Mouse (Mus musculus): Measurements from ENCODE around the gene Slc9a5.

Slc9a5 gene

DNA sequence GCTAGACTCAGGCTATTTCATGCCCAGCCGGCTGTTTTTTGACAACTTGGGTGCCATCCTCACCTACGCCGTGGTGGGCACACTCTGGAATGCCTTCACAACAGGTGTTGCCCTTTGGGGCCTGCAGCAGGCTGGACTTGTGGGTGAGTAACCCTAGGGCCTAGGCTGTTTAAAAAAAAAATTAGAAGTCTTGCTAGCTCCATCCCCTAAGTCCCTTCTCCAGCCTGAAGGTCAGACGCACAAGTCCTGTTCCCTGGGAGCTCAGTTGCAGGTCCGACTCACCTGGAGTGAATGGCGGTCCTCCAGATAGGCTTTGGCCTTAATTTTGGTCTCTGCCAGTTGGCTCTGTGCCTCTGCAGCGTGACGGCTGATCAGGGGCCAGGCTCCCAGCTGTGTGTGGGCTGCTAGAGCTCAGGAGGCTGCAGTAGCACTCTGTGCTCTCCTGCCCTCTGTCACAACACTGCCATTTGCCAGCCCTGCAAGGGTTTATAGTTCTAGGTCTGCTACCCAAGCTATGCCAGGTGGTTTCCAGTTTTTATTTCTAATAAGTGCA is 5.0 kb downstream of the Slc9a5 start:
- no peak for DNase-seq (ENCODE audit: low read depth in 1 of 2, low spot score in 2 of 2)

- no peak for DNase-seq (ENCODE audit: low read depth in 1 of 2, low spot score in 2 of 2)
Observed at GRCm38 (mm10) chr8:105354549-105354948, 5.9 kb downstream of the Slc9a5 start.

GRCm38 (mm10) chr8:105355179-105356024 is 6.8 kb downstream of the Slc9a5 start:
- no peak for DNase-seq (ENCODE audit: low read depth in 1 of 2, low spot score in 2 of 2)

- no peak for DNase-seq (ENCODE audit: low read depth in 1 of 2, low spot score in 2 of 2)
Observed at GRCm38 (mm10) chr8:105356681-105357080, 8.0 kb downstream of the Slc9a5 start.

DNA sequence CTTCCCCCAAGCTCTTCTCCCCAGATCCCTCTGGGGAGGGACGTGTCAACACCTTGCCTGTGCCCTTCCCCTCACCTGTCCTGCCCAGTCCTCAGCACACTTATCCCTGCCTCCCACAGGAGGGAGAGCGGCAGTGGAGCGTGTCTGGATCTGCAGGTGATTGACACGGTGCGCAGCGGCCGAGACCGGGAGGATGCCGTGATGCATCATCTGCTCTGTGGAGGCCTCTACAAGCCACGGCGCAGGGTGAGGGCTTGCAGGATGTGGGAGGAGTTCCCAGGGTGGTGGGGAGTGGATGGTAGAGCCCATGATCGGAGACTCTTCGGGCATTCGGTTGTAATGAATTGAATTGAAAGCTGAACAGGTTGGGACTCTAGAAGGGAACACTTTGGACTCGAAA is 10.6 kb downstream of the Slc9a5 start:
- no peak for DNase-seq (ENCODE audit: low read depth in 1 of 2, low spot score in 2 of 2)

DNA sequence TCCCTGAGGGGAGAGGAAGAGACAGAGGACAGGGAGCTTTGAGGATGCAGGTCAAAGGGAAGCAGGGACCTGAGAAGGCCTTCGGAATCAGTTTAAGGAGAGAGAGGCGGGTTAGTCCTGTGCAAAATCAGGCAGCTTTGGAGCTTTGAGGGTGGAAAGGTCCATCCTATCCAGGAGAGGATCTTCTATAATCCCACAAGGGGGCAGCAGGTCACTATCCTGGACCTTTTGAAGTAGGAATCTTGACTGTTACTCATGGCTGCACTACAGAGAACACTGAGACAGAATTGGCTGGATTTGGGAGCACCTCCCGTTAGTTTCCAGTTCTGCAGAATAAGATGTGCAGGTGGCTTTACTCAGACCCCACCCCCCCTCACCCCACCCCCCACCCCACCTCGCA is 11.0 kb downstream of the Slc9a5 start:
- no peak for DNase-seq (ENCODE audit: low read depth in 1 of 2, low spot score in 2 of 2)

- DNase-seq (ENCODE audit: low read depth in 1 of 2, low spot score in 2 of 2) = no peak
Observed at GRCm38 (mm10) chr8:105361751-105362702, 13.4 kb downstream of the Slc9a5 start.

DNA sequence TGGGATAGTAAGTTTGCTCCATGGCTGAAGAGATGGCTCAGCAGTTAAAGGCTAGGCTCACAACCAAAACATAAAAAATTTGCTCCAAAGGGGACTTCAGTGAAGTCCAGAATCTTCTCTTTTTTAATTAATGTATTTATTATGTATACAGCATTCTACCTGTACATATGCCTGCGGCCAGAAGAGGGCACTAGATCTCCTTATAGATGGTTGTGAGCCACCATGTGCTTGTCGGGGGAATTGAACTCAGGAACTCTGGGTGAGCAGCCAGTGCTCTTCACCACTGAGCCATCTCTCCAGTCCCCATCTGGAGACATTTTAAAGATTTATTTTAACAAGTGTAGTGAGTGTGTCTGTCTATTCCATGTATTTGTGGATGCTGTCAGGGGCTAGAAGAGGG is 18.5 kb downstream of the Slc9a5 start:
- no peak for DNase-seq (ENCODE audit: low read depth in 1 of 2, low spot score in 2 of 2)

DNA sequence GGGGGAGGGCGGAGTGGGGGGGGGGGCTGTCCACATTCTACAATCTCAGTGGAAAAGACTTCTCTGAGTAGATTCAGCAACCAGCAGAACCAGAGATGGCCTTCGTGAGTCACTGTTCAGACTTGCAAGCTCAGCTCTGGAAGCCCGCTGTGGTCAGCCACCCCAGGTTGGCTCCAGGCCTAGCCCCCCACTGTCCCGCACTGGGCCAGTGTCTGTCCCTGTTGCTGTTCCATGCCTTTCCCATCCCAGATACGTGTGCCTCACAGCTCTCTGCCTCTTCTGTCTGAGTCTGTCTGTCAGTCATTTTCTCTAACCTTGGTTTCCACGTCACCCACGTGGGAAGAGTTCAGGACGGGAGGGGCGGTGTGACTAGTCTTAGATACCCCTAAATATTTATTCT is 23.8 kb downstream of the Slc9a5 start:
- DNase-seq (ENCODE audit: low read depth in 1 of 2, low spot score in 2 of 2) = no peak

GRCm38 (mm10) chr8:105373032-105373431 is 24.4 kb downstream of the Slc9a5 start, which contains the start of gene Plekhg4:
Gene Plekhg4, plus strand, starts transcription at chr8:105373274.
- no peak for DNase-seq (ENCODE audit: low read depth in 1 of 2, low spot score in 2 of 2)

DNA sequence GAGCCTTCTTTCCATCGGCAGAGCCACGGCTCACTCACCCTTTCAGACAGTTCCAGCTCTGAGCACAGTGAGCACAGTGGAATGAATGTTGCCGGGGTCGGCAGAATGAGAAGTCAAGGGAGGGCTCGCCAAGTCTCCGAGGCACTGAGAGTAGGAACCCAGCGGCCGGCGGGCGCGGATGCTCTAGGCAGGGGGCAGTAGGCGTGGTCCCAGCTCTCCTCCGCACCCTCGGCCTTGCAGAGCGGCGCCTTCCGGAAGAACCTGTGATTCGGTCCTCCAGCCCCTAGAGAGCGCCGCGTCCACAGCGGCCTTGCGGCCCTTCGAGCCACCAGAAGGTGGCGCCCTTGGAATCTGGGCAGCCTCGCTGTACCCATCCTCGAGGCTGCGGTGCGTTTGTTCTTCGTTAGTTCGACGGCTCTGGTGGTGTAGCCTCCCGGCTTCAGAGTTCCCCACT is 25.9 kb downstream of the Slc9a5 start:
- DNase-seq (ENCODE audit: low read depth in 1 of 2, low spot score in 2 of 2) = peak in 1 of 2 experiments; percentile 48

DNA sequence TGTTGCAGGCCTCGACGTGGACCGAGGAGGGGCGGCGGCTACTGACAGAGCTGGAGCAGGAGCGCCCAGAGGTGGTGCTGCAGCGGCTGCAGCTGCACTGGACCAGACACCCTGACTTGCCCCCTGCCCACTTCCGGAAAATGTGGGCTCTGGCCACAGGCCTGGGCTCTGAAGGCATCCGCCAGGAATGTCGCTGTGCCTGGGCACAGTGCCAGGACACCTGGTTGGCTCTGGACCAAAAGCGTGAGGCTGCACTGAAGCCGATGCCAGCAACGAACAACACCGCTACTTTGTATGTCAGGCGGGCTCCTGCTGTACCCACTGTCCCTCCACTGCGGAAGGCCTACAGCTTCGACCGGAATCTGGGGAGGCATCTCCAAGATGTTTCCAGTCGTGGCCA is 30.0 kb downstream of the Slc9a5 start:
- no peak for DNase-seq (ENCODE audit: low read depth in 1 of 2, low spot score in 2 of 2)

GRCm38 (mm10) chr8:105380308-105380707 is 31.7 kb downstream of the Slc9a5 start:
- DNase-seq (ENCODE audit: low read depth in 1 of 2, low spot score in 2 of 2) = no peak

- no peak for DNase-seq (ENCODE audit: low read depth in 1 of 2, low spot score in 2 of 2)
Observed at GRCm38 (mm10) chr8:105384070-105384469, 35.4 kb downstream of the Slc9a5 start.

DNA sequence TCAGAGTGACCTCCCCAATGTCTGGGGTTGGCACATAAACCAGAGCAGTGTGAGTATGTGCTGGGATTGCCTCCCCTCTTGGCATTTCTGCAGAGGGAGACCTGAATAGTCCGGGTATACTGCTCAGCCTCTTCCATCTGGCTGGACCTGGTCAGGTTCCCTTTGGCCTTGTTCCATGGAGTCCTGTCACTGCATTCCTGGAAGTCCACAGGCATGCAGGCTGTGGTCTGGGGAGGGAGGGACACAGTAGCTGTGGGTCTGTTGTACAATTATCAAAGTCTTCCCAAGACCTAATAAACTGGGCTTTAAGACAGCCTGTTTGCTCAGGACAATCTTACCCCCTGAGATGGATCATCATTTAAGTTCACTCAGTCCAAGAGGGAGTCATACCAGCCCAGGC is 38.5 kb downstream of the Slc9a5 start:
- DNase-seq (ENCODE audit: low read depth in 1 of 2, low spot score in 2 of 2) = no peak

GRCm38 (mm10) chr8:105389096-105389495 is 40.5 kb downstream of the Slc9a5 start:
- DNase-seq (ENCODE audit: low read depth in 1 of 2, low spot score in 2 of 2) = no peak

DNA sequence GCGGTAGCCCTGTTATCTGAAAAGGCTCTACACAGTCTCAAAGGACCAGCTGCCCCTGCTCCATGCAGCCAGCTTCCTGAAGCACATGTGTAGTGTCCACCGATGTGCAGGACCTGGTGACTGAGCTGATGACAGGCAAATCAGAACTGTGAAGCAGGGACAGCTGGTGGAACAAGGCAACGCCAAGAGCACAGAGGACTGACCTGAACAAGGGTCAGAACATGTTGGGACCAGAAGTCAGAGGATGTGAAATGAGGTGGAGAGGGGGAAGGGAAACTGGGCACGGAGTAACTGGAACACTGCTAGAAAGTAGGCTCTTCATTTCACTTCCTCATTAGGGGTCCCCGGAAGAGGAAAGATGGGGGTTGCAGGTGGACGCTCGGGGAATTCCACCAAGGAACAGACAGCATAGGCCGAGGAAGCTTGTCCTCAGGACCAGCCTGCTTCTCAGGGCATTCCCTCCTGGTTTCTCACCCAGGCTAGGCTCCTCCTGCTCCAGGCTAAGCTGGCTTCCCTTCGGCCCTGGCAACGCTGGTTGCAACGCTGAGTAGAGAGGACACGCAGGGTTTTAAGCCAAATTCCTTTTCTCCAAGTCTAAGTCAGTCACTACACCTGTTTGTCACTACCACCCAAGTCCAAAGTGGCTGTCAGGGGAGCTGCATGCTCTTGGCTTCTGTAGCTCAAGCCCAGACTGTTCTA is 44.6 kb downstream of the Slc9a5 start:
- no peak for DNase-seq (ENCODE audit: low read depth in 1 of 2, low spot score in 2 of 2)

GRCm38 (mm10) chr8:105393915-105394314 is 45.3 kb downstream of the Slc9a5 start:
- no peak for DNase-seq (ENCODE audit: low read depth in 1 of 2, low spot score in 2 of 2)

GRCm38 (mm10) chr8:105397747-105398146 is 49.1 kb downstream of the Slc9a5 start:
- DNase-seq (ENCODE audit: low read depth in 1 of 2, low spot score in 2 of 2) = no peak

- DNase-seq (ENCODE audit: low read depth in 1 of 2, low spot score in 2 of 2) = no peak
Observed at GRCm38 (mm10) chr8:105400016-105400415, 51.4 kb downstream of the Slc9a5 start.

DNA sequence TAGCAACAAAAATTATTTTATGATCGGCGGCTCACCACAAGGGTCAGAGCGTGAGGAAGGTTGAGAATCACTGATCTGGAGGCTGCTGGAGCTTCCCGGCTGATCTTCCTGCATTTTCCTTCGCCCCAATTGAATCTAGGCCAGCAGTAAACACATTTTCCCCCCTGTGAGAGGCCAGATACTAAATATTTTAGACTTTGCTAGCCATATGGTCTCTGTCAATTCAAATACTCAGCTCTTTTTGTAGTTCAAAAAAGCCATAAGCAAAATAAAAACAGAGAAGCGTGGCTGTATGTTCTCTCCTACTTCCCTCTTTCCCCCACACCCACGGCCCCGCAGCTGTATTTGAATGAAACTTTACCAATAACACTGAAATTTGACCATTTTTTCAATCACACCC is 54.8 kb downstream of the Slc9a5 start:
- no peak for DNase-seq (ENCODE audit: low read depth in 1 of 2, low spot score in 2 of 2)
